Mouse (Mus musculus) MEL (cell line): Measurements from ENCODE around the gene Tnfsf10. TPM values are rescaled to one million over a fixed set of nuclear protein-coding genes. Genes with fewer than 3 reads are reported as not detected.
A peak's percentile ranks its signal among the peaks of the same experiment; 100 is the strongest.

Source experiments
- DNase-seq: peaks from one replicate; pipeline ENCODE4 v3.0.0; 2011; ENCODE audit warnings: low read depth, low spot score
- H3K27ac ChIP-seq: 2 replicates; pipeline ENCODE4 v1.5.1; 2012; ENCODE audit warnings: low read depth, mild to moderate bottlenecking, control low read depth, low read length, moderate library complexity; ENCODE audit not compliant: control insufficient read depth
- H3K27me3 ChIP-seq, 2 experiments: fragments of 150-350 bp in 1 of 2; sonication (generic) in 1 of 2; 2 replicates each; pipeline ENCODE4 v1.6.1; 2012; ENCODE audit warnings: low read length in 2 of 2, mild to moderate bottlenecking in 2 of 2, improper control_type of control experiment in 1 of 2, moderate library complexity in 1 of 2; ENCODE audit not compliant: insufficient read depth in 2 of 2, control insufficient read depth in 1 of 2
- H3K36me3 ChIP-seq, 2 experiments: 2 replicates each; pipeline ENCODE4 v1.6.1; 2012 to 2014; ENCODE audit warnings: low read length in 2 of 2, improper control_type of control experiment in 1 of 2, inconsistent platforms in 1 of 2, mild to moderate bottlenecking in 1 of 2; ENCODE audit not compliant: insufficient read depth in 2 of 2, control insufficient read depth in 1 of 2
- H3K4me1 ChIP-seq, 2 experiments: fragments of 150-350 bp in 1 of 2; sonication (generic) in 1 of 2; 2 replicates each; pipeline ENCODE4 v1.6.1; 2012; ENCODE audit warnings: low read length in 2 of 2, improper control_type of control experiment in 1 of 2, mild to moderate bottlenecking in 1 of 2; ENCODE audit not compliant: insufficient read depth in 2 of 2, control insufficient read depth in 1 of 2
- H3K4me3 ChIP-seq, 2 experiments: fragments of 150-350 bp in 1 of 2; sonication (generic) in 1 of 2; 2 replicates each; pipeline ENCODE4 v1.5.1; 2012; ENCODE audit warnings: low read depth in 2 of 2, low read length in 2 of 2, mild to moderate bottlenecking in 2 of 2, moderate library complexity in 2 of 2, control low read depth in 1 of 2, improper control_type of control experiment in 1 of 2; ENCODE audit not compliant: control insufficient read depth in 1 of 2, insufficient read depth in 1 of 2
- H3K79me2 ChIP-seq: 2 replicates; pipeline ENCODE4 v1.6.1; 2012; ENCODE audit warnings: mild to moderate bottlenecking, low read length, moderate library complexity; ENCODE audit not compliant: control insufficient read depth, poor library complexity, insufficient read depth
- H3K9ac ChIP-seq: 2 replicates; pipeline ENCODE4 v1.6.1; 2012; ENCODE audit warnings: low read depth, mild to moderate bottlenecking, control low read depth, low read length, moderate library complexity; ENCODE audit not compliant: control insufficient read depth, poor library complexity, severe bottlenecking
- H3K9me3 ChIP-seq: fragments of 150-350 bp; sonication (generic); replicated peaks from 2 replicates; pipeline ENCODE4 v1.6.1; 2012; ENCODE audit warnings: mild to moderate bottlenecking, low read length, improper control_type of control experiment, moderate library complexity; ENCODE audit not compliant: insufficient read depth
- CHD1 ChIP-seq: IDR thresholded peaks from 2 replicates; pipeline ENCODE4 v1.6.1; 2012; ENCODE audit warnings: low read depth, mild to moderate bottlenecking, inconsistent platforms, low read length, improper control_type of control experiment
- CHD2 ChIP-seq: IDR thresholded peaks from 2 replicates; pipeline ENCODE4 v1.6.1; 2011; ENCODE audit warnings: low read length, improper control_type of control experiment
- CTCF ChIP-seq, 3 experiments: IDR thresholded peaks in 2 of 3; conservative IDR thresholded peaks in 1 of 3; 2 replicates each; pipeline ENCODE4 v1.5.1; 2011 to 2012; ENCODE audit warnings: low read length in 3 of 3, low read depth in 2 of 3, mild to moderate bottlenecking in 2 of 3, improper control_type of control experiment in 1 of 3, inconsistent platforms in 1 of 3, mixed read lengths in 1 of 3, moderate library complexity in 1 of 3; ENCODE audit not compliant: control insufficient read depth in 1 of 3, insufficient read depth in 1 of 3, poor library complexity in 1 of 3, severe bottlenecking in 1 of 3
- ELF1 ChIP-seq: IDR thresholded peaks from 2 replicates; pipeline ENCODE4 v1.6.1; 2014; ENCODE audit warnings: low read depth, mild to moderate bottlenecking, inconsistent platforms, low read length, improper control_type of control experiment, moderate library complexity
- EP300 ChIP-seq, 2 experiments: IDR thresholded peaks; 2 replicates each; pipeline ENCODE4 v1.6.1; 2011; ENCODE audit warnings: improper control_type of control experiment in 2 of 2, low read length in 2 of 2, low read depth in 1 of 2, mild to moderate bottlenecking in 1 of 2
- GABPA ChIP-seq: IDR thresholded peaks from 2 replicates; pipeline ENCODE4 v1.6.1; 2012; ENCODE audit warnings: low read depth, mild to moderate bottlenecking, inconsistent platforms, low read length, improper control_type of control experiment, moderate library complexity
- GATA1 ChIP-seq: IDR thresholded peaks from 2 replicates; pipeline ENCODE4 v1.6.1; 2011; ENCODE audit warnings: low read depth, low read length, improper control_type of control experiment
- HCFC1 ChIP-seq: IDR thresholded peaks from 2 replicates; pipeline ENCODE4 v1.6.1; 2012; ENCODE audit warnings: low read depth, mild to moderate bottlenecking, inconsistent platforms, low read length, improper control_type of control experiment, moderate library complexity
- JUND ChIP-seq: IDR thresholded peaks from 2 replicates; pipeline ENCODE4 v1.6.1; 2011; ENCODE audit warnings: low read depth, mild to moderate bottlenecking, improper control_type of control experiment, low read length
- MAFK ChIP-seq: IDR thresholded peaks from 2 replicates; pipeline ENCODE4 v1.6.1; 2011; ENCODE audit warnings: low read depth, mild to moderate bottlenecking, low read length, improper control_type of control experiment, borderline replicate concordance
- MAX ChIP-seq: IDR thresholded peaks from 2 replicates; pipeline ENCODE4 v1.6.1; 2011; ENCODE audit warnings: low read length, improper control_type of control experiment
- MAZ ChIP-seq: IDR thresholded peaks from 2 replicates; pipeline ENCODE4 v1.6.1; 2012; ENCODE audit warnings: low read depth, mild to moderate bottlenecking, inconsistent platforms, low read length, improper control_type of control experiment
- MEF2A ChIP-seq: IDR thresholded peaks from 2 replicates; pipeline ENCODE4 v1.6.1; 2014; ENCODE audit warnings: low read depth, mild to moderate bottlenecking, inconsistent platforms, low read length, improper control_type of control experiment; ENCODE audit not compliant: poor library complexity, insufficient replicate concordance, severe bottlenecking; ENCODE audit errors: extremely low read depth
- MXI1 ChIP-seq: IDR thresholded peaks from 2 replicates; pipeline ENCODE4 v1.6.1; 2011; ENCODE audit warnings: mild to moderate bottlenecking, low read depth, low read length, improper control_type of control experiment
- MYB ChIP-seq: IDR thresholded peaks from 2 replicates; pipeline ENCODE4 v1.6.1; 2011; ENCODE audit warnings: mild to moderate bottlenecking, low read depth, low read length, improper control_type of control experiment
- MYC ChIP-seq: IDR thresholded peaks from 2 replicates; pipeline ENCODE4 v1.6.1; 2011; ENCODE audit warnings: low read depth, mild to moderate bottlenecking, low read length, improper control_type of control experiment, moderate library complexity
- NELFE ChIP-seq: IDR thresholded peaks from 2 replicates; pipeline ENCODE4 v1.6.1; 2011; ENCODE audit warnings: low read depth, low read length, improper control_type of control experiment
- NRF1 ChIP-seq: IDR thresholded peaks from 2 replicates; pipeline ENCODE4 v1.6.1; 2014; ENCODE audit warnings: low read depth, mild to moderate bottlenecking, inconsistent platforms, low read length, improper control_type of control experiment, moderate library complexity; ENCODE audit not compliant: poor library complexity, insufficient read depth, severe bottlenecking
- POLR2AphosphoS2 ChIP-seq: IDR thresholded peaks from 2 replicates; pipeline ENCODE4 v1.6.1; 2011; ENCODE audit warnings: low read length, improper control_type of control experiment
- POLR2AphosphoS5 ChIP-seq: IDR thresholded peaks from 2 replicates; pipeline ENCODE4 v1.6.1; 2012; ENCODE audit warnings: low read depth, borderline replicate concordance, mild to moderate bottlenecking, inconsistent platforms, low read length, moderate library complexity, mixed read lengths
- RAD21 ChIP-seq: IDR thresholded peaks from 2 replicates; pipeline ENCODE4 v1.6.1; 2011; ENCODE audit warnings: mild to moderate bottlenecking, low read depth, low read length, improper control_type of control experiment
- SMC3 ChIP-seq: IDR thresholded peaks from 2 replicates; pipeline ENCODE4 v1.6.1; 2011; ENCODE audit warnings: low read depth, low read length, improper control_type of control experiment
- TAL1 ChIP-seq: IDR thresholded peaks from 2 replicates; pipeline ENCODE4 v1.6.1; 2012; ENCODE audit warnings: mild to moderate bottlenecking, inconsistent platforms, low read length, moderate library complexity, mixed read lengths
- UBTF ChIP-seq: IDR thresholded peaks from 2 replicates; pipeline ENCODE4 v1.6.1; 2012; ENCODE audit warnings: low read depth, mild to moderate bottlenecking, inconsistent platforms, low read length, improper control_type of control experiment, moderate library complexity, borderline replicate concordance; ENCODE audit not compliant: insufficient read depth
- USF1 ChIP-seq: IDR thresholded peaks from 2 replicates; pipeline ENCODE4 v1.6.1; 2014; ENCODE audit warnings: low read depth, mild to moderate bottlenecking, inconsistent platforms, low read length, improper control_type of control experiment, moderate library complexity
- ZKSCAN1 ChIP-seq: IDR thresholded peaks from 2 replicates; pipeline ENCODE4 v1.6.1; 2012; ENCODE audit warnings: low read depth, mild to moderate bottlenecking, inconsistent platforms, low read length, improper control_type of control experiment, moderate library complexity
- ZMIZ1 ChIP-seq: IDR thresholded peaks from 2 replicates; pipeline ENCODE4 v1.6.1; 2012; ENCODE audit warnings: low read depth, mild to moderate bottlenecking, inconsistent platforms, low read length, improper control_type of control experiment, moderate library complexity
- ZNF384 ChIP-seq: IDR thresholded peaks from 2 replicates; pipeline ENCODE4 v1.6.1; 2012; ENCODE audit warnings: low read depth, mild to moderate bottlenecking, inconsistent platforms, low read length, improper control_type of control experiment
- polyA plus RNA-seq, 2 experiments: library from polyadenylated mRNA; stranded (reverse) in 1 of 2; unstranded in 1 of 2; fragments of >175 nt in 1 of 2; fragments of >200 nt in 1 of 2; gene quantifications; 2 replicates each; pipeline versions ENCODE4 v1.2.1 to v1.2.4; 2012; ENCODE audit warnings: low replicate concordance in 2 of 2, low read depth in 1 of 2; ENCODE audit not compliant: insufficient read length in 2 of 2, insufficient read depth in 1 of 2, missing spikeins in 1 of 2
- total RNA-seq: library from RNA; depleted of rRNA; stranded (reverse); fragments of 300-350 nt; gene quantifications from 2 replicates; pipeline ENCODE4 v1.2.3, GENCODE M21; 2012

The Tnfsf10 gene
- total and polyA plus RNA-seq, 3 experiments = 0.04 to 0.06 TPM; not detected in 1

- TF ChIP-seq ZNF384 = peak; percentile 96
- no peak for TF ChIP-seq ELF1
- peak; percentile 55 for TF ChIP-seq SMC3
- no peak for TF ChIP-seq NELFE
- TF ChIP-seq MYB = no peak
- TF ChIP-seq CHD1 = no peak
- TF ChIP-seq ZMIZ1 = no peak
- TF ChIP-seq MAX = no peak
- no peak for TF ChIP-seq UBTF
- no peak for TF ChIP-seq MAFK
- TF ChIP-seq EP300 (IDR thresholded peaks at IDR 0.05; ENCODE audit: low read depth in 1 of 2, low read length in 2 of 2) = no peak
- TF ChIP-seq JUND = no peak
- no peak for TF ChIP-seq TAL1
- no peak for TF ChIP-seq MAZ
- TF ChIP-seq MXI1 = no peak
- no peak for TF ChIP-seq USF1
- TF ChIP-seq CHD2 = no peak
- TF ChIP-seq RAD21 = peak; percentile 49
- peak in 2 of 3 experiments; percentile 10 to 60; a peak in 2 of 6 replicates for TF ChIP-seq CTCF (IDR thresholded peaks at IDR 0.05 in 2 of 3, conservative IDR thresholded peaks at IDR 0.05 in 1 of 3; ENCODE audit: control insufficient read depth in 1 of 3, insufficient read depth in 1 of 3, low read depth in 2 of 3, low read length in 3 of 3, poor library complexity in 1 of 3, severe bottlenecking in 1 of 3)
- no peak for TF ChIP-seq GABPA
- TF ChIP-seq MYC = no peak
- TF ChIP-seq HCFC1 = no peak
- no peak for TF ChIP-seq NRF1
- no peak for TF ChIP-seq GATA1
- TF ChIP-seq POLR2AphosphoS5 = no peak
- TF ChIP-seq MEF2A = no peak
- no peak for TF ChIP-seq POLR2AphosphoS2
- no peak for TF ChIP-seq ZKSCAN1
Measured at GRCm38 (mm10) chr3:27338437-27338836, 21.6 kb downstream of the Tnfsf10 start.

More at GRCm38 (mm10) chr3:27338437-27338836, 21.6 kb downstream of the Tnfsf10 start:
- Histone ChIP-seq H3K36me3 (no peaks in the 10 kb centered on the region), H3K27me3 (peaks cover 0 to 1% of the 10 kb centered on the region in 2 experiments; a peak in 1 of 4 replicates), H3K27ac (no peak overlapping the region), H3K4me3 (no peak overlapping the region), H3K79me2 (no peaks in the 10 kb centered on the region), H3K4me1 (no peaks in the 10 kb centered on the region), H3K9me3 (no peaks in the 10 kb centered on the region), H3K9ac (no peak overlapping the region)
- DNase-seq = peak; percentile 51
